Mouse (Mus musculus): ENCODE results near the gene Defb20. TPM values are rescaled to one million over a fixed set of nuclear protein-coding genes. Genes with fewer than 3 reads are reported as not detected.
"Not testable (repeated sequence)": the region's sequence is repeated elsewhere in the genome, so short reads cannot be mapped to it uniquely, and the experiment has no call there.

Defb20 gene
- not detected in 2 replicates for polyA plus RNA-seq (2016; fragmentation: Nextera tagmentation; extraction: Ambion mirVana)

DNA sequence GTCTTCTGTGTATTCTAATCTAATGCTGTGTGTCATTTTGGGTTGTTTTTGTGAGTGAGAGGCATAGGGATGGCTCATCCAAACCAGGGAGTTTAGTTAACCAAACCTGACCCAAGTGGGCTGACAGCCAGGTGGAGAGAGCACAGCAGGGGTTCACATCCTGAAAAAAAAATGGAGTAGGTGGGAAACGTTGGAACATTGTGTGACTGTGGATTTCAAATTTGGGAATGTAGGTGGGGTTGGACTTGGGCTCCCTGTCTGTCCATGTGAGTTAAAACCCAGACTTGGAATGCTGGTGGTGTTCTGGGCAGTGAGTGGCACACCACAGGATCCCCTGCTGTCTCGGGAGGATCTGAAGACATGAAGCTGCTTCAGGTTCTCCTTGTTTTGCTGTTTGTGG lies at the start of gene Defb20:
TSS of gene Defb20 (plus strand) at position 301 of the 400 bp plus-strand sequence.
- Histone ChIP-seq H3K9me3 (no peaks in the 10 kb centered on the region), H3K4me3 (no peak within 1 kb of the TSS)
- WGBS = 55% methylated on average over 2 of the region's 2 CpGs

DNA sequence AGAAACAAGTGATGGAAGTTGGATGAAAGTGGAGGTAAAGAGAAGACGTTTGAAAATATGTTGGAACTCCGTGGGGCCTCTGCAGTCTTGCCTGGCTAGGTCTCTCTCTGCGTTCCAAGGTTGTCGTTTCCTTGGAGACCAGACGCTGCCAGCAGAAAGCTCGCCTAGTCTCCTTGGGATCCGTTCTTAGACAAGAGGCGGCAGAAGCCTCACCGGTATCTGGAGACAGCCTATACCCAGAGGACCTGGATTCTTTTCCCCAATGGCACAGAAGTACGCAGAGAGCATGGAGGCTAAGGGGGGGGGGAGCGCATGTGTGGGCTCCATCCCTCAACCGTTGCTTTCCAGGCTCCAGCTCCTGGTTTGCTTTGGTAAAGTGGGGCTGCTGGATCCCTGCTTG lies 49.4 kb upstream of the Defb20 start:
- 7% methylated on average over 12 of the region's 12 CpGs for WGBS
- no peaks in the 10 kb centered on the region for H3K9me3 ChIP-seq
- H3K4me1 ChIP-seq = peaks cover 13% of the 10 kb centered on the region
- peak overlapping the region; percentile 43 for H3K27ac ChIP-seq
- no peaks in the 10 kb centered on the region for H3K27me3 ChIP-seq (ENCODE audit: insufficient read depth, poor library complexity, severe bottlenecking)
- DNase-seq (ENCODE audit: low spot score) = no peak
- peak overlapping the region; percentile 44 for H3K4me3 ChIP-seq
- H3K36me3 ChIP-seq = no peaks in the 10 kb centered on the region

More for the DNA sequence above, at the start of gene Defb20:
- H3K4me1 ChIP-seq = no peaks in the 10 kb centered on the region
- H3K27me3 ChIP-seq (ENCODE audit: insufficient read depth, poor library complexity, severe bottlenecking) = no peaks in the 10 kb centered on the region
- DNase-seq (ENCODE audit: low spot score) = no peak
- H3K36me3 ChIP-seq = no peaks in the 10 kb centered on the region
- no peak within 1 kb of the TSS for H3K27ac ChIP-seq

DNA sequence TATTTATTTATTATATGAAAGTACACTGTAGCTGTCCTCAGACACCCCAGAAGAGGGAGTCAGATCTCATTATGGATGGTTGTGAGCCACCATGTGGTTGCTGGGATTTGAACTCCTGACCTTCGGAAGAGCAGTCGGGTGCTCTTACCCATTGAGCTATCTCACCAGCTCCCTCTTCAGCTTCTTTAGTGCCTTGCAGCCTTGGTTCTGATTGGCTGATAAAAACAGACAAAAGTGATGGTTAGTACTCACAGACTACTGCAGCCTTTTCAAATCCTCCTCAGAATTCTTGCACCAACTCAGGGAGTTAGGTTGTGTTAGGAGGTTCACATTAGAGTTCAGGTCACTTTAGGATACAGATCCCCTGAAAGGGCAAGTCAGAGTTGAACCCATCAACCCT lies 48.4 kb upstream of the Defb20 start:
- not testable (repeated sequence) for H3K4me3 ChIP-seq; H3K27ac ChIP-seq; H3K27me3 ChIP-seq (ENCODE audit: insufficient read depth, poor library complexity, severe bottlenecking); DNase-seq (ENCODE audit: low spot score); H3K9me3 ChIP-seq; H3K36me3 ChIP-seq
- peaks cover 14% of the 10 kb centered on the region for H3K4me1 ChIP-seq
- WGBS = 90% methylated on average over 2 of the region's 2 CpGs

GRCm38 (mm10) chr2:152436405-152436901 lies 40.4 kb upstream of the Defb20 start:
- DNase-seq (ENCODE audit: low spot score) = peak; percentile 85
- H3K27ac ChIP-seq = peak overlapping the region; percentile 89
- H3K27me3 ChIP-seq (ENCODE audit: insufficient read depth, poor library complexity, severe bottlenecking) = no peaks in the 10 kb centered on the region
- WGBS = 43% methylated on average over 7 of the region's 7 CpGs
- H3K4me1 ChIP-seq = peaks cover 29% of the 10 kb centered on the region
- no peaks in the 10 kb centered on the region for H3K36me3 ChIP-seq
- no peaks in the 10 kb centered on the region for H3K9me3 ChIP-seq
- peak overlapping the region; percentile 58; the same call in 1 of the 2 replicates for H3K4me3 ChIP-seq

DNA sequence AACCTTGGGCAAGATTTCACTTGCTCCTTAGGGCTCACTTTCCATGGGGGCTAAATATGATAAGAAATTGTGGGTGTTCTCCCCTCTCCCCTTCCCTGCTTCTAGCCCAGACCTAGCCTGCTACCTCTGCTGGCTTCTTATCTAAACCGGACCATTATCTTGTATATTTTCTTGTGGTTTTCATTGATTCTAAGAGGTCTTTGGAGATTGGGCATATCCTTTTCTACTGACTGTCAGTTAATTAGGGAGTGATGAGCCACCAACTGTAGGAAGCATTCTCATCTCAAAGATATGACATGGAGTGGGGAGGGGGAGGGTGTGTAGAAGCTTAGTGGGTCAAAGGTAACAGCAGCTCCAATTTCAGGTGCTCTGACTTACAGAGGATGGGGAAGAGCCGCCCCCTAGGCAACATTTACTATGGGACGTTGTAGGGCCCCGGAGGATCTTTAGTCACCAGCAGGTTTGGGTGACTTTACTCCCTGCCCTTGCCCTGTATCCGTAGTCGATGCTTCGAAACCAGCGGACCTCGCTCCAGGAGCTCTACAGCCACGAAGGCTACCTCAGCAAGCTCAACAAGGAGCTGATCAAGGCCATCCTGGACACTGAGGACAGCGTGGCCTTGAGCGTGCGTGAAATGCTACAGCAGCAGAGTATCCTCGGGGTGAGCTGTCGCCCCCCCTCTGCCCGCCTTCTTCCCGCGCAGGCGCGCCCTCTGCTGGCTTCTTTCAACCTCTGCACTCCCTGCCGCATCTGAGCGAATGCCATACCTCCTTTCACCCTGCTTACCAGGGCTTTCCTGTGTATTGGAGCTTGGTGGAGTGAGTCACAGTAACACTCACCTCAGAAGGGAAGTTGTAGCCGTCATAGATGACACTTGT lies 39.6 kb upstream of the Defb20 start:
- peaks cover 29% of the 10 kb centered on the region for H3K4me1 ChIP-seq
- peak; percentile 93 for DNase-seq (ENCODE audit: low spot score)
- WGBS = 2% methylated on average over 23 of the region's 23 CpGs
- H3K36me3 ChIP-seq = no peaks in the 10 kb centered on the region
- peak overlapping the region; percentile 89 for H3K27ac ChIP-seq
- no peaks in the 10 kb centered on the region for H3K9me3 ChIP-seq
- peak overlapping the region; percentile 58 for H3K4me3 ChIP-seq
- no peaks in the 10 kb centered on the region for H3K27me3 ChIP-seq (ENCODE audit: insufficient read depth, poor library complexity, severe bottlenecking)

- no peak for DNase-seq (ENCODE audit: low spot score)
- H3K9me3 ChIP-seq = no peaks in the 10 kb centered on the region
- no peaks in the 10 kb centered on the region for H3K27me3 ChIP-seq (ENCODE audit: insufficient read depth, poor library complexity, severe bottlenecking)
- no peak overlapping the region for H3K27ac ChIP-seq
- H3K4me3 ChIP-seq = no peak overlapping the region
- WGBS = 70% methylated on average over 1 of the region's 1 CpGs
- no peaks in the 10 kb centered on the region for H3K36me3 ChIP-seq
- H3K4me1 ChIP-seq = peaks cover 25% of the 10 kb centered on the region
These were observed 37.9 kb upstream of the Defb20 start for GRCm38 (mm10) chr2:152438963-152439362.

GRCm38 (mm10) chr2:152439833-152440232 lies 37.0 kb upstream of the Defb20 start:
- H3K27ac ChIP-seq = no peak overlapping the region
- no peaks in the 10 kb centered on the region for H3K27me3 ChIP-seq (ENCODE audit: insufficient read depth, poor library complexity, severe bottlenecking)
- no peak overlapping the region for H3K4me3 ChIP-seq
- no peaks in the 10 kb centered on the region for H3K9me3 ChIP-seq
- H3K4me1 ChIP-seq = peaks cover 31% of the 10 kb centered on the region
- no peaks in the 10 kb centered on the region for H3K36me3 ChIP-seq
- 79% methylated on average over 2 of the region's 2 CpGs for WGBS
- no peak for DNase-seq (ENCODE audit: low spot score)

GRCm38 (mm10) chr2:152442322-152442721 lies 34.5 kb upstream of the Defb20 start:
- Histone ChIP-seq H3K4me1 (peaks cover 16% of the 10 kb centered on the region), H3K9me3 (no peaks in the 10 kb centered on the region), H3K36me3 (no peaks in the 10 kb centered on the region), H3K27ac (no peak overlapping the region), H3K4me3 (no peak overlapping the region), H3K27me3 (ENCODE audit: insufficient read depth, poor library complexity, severe bottlenecking) (no peaks in the 10 kb centered on the region)
- no peak for DNase-seq (ENCODE audit: low spot score)
- WGBS = 75% methylated on average over 4 of the region's 4 CpGs

DNA sequence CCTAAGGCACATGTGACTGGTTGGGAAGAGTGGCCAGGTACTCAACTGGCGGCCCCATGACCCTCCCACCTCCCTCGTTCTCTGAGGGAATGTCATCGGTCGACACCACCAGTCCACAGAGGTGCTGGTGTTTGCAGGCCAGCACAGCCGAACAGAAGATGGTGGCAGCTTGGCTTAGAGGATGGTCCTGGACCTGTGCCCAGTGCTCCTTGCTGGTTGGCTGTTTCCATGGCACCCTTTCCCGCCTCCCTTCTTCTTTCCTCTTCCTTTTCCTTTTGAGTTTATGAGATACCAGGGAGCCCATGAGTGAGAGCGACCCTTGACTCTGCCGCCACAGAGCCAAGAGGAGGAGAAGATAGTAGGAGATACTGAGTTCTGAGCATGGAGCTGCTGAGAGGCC lies 33.6 kb upstream of the Defb20 start:
- H3K4me1 ChIP-seq = peaks cover 20% of the 10 kb centered on the region
- H3K27ac ChIP-seq = no peak overlapping the region
- WGBS = 76% methylated on average over 8 of the region's 8 CpGs
- DNase-seq (ENCODE audit: low spot score) = no peak
- no peak overlapping the region for H3K4me3 ChIP-seq
- H3K9me3 ChIP-seq = no peaks in the 10 kb centered on the region
- H3K36me3 ChIP-seq = no peaks in the 10 kb centered on the region
- H3K27me3 ChIP-seq (ENCODE audit: insufficient read depth, poor library complexity, severe bottlenecking) = no peaks in the 10 kb centered on the region

DNA sequence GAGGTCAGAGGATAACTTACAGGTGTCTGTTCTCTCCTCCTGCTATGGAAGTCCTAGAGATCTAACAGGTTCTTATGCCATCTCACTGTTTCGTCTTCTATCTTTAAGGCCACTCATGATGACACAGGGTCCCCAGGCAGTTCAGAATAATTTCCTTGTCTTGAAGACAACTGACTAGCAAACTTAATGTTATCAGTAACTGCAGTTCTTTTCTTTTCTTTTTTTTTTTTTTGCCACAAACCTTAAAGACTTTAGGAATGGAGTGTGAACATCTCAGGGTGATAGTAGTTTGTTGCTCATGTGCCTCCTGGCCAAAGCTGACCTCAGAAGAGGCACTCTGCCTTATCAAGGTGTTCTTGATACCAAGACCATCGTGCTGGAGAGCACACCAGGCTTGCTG lies 30.2 kb upstream of the Defb20 start:
- H3K4me1 ChIP-seq = peaks cover 23% of the 10 kb centered on the region
- no peaks in the 10 kb centered on the region for H3K9me3 ChIP-seq
- no peak for DNase-seq (ENCODE audit: low spot score)
- H3K4me3 ChIP-seq = no peak overlapping the region
- H3K36me3 ChIP-seq = no peaks in the 10 kb centered on the region
- peak overlapping the region; percentile 42; the same call in 1 of the 2 replicates for H3K27ac ChIP-seq
- H3K27me3 ChIP-seq (ENCODE audit: insufficient read depth, poor library complexity, severe bottlenecking) = no peaks in the 10 kb centered on the region
- WGBS = 43% methylated on average over 2 of the region's 2 CpGs

DNA sequence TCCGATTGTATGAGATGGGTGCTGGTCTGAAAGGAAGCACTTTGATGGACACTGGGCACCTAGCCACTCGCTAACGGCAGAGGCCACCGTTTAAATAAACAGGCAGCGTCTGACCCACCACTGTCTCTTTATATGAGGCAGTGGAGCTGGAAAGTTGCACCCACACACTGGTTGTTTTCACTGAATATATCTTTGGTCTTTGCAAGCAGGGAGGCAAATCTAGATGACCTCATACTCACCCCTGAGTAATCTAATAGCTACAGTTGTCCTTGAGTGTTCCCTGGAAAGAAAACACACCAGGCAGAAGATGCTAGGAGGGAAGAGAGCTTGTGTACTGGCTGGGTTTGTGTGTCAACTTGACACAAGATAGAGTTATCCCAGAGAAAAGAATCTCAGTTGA lies 29.4 kb upstream of the Defb20 start:
- Histone ChIP-seq H3K27me3 (ENCODE audit: insufficient read depth, poor library complexity, severe bottlenecking) (0 out of 2 replicates have a peak, but pooled peaks cover 5% of the 10 kb centered on the region), H3K27ac (peak overlapping the region; percentile 42; the same call in 1 of the 2 replicates), H3K36me3 (no peaks in the 10 kb centered on the region), H3K4me1 (peaks cover 23% of the 10 kb centered on the region), H3K9me3 (no peaks in the 10 kb centered on the region), H3K4me3 (no peak overlapping the region)
- 40% methylated on average over 5 of the region's 5 CpGs for whole genome bisulfite sequencing
- no peak for DNase-seq (ENCODE audit: low spot score)

DNA sequence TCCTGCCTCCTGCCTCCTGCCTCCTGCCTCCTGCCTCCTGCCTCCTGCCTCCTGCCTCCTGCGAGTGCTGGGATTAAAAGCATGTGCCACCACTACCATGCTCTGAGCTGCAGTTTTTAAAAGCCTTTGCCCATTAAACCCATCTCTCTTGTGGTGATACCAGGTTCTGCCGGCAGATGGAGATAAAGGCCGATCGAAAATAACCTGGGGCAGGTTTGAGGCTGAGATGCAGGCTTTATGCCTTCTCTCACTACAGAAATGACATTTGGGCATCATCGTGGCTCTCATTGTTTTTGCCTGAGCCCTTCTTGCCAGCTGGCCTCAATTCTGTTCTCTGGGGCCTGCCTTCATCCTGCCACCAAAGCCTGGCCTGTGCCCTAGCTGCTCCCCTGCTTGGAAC lies 26.6 kb upstream of the Defb20 start:
- no peak overlapping the region for H3K4me3 ChIP-seq
- H3K36me3 ChIP-seq = no peaks in the 10 kb centered on the region
- H3K9me3 ChIP-seq = no peaks in the 10 kb centered on the region
- WGBS = 6% methylated on average over 5 of the region's 5 CpGs
- 0 out of 2 replicates have a peak, but pooled peaks cover 9% of the 10 kb centered on the region for H3K27me3 ChIP-seq (ENCODE audit: insufficient read depth, poor library complexity, severe bottlenecking)
- H3K4me1 ChIP-seq = peaks cover 21% of the 10 kb centered on the region
- DNase-seq (ENCODE audit: low spot score) = no peak
- no peak overlapping the region for H3K27ac ChIP-seq

DNA sequence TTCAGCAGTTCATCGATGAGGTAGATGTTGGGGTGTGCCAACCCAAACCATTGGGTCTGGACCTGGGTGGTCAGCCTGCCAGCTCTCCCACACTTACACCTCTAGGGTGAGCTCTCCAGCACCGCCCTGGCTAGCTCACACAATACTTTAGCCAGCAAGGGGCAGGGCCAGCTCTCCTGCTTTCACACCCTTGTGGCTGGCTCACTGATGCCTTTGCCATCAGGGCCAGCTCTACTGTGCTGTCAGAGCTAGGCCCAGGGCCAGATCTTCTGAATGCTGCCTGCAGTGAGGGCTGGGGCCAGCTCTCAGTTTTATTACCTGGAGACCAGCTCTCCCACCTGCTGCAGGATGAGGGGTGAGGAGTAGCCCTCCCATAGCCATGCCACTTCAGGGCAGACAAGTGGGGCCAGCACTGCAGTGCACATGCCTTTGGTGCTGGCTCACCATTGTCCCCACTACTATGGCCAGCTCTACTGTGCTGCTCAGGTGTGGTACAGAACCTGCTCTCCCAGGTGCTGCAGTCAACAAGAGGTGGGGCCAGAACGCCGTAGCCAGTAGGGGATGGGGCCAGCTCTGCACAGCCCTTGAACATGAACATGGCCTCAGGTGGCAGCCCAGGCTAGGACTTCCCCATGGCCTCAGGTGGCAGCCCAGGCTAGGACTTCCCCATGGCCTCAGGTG lies 24.6 kb upstream of the Defb20 start:
- DNase-seq (ENCODE audit: low spot score) = no peak
- Histone ChIP-seq H3K4me3 (no peak overlapping the region), H3K4me1 (peaks cover 16% of the 10 kb centered on the region), H3K36me3 (no peaks in the 10 kb centered on the region), H3K27ac (no peak overlapping the region), H3K27me3 (ENCODE audit: insufficient read depth, poor library complexity, severe bottlenecking) (peaks cover 13% of the 10 kb centered on the region; the same call in 1 of the 2 replicates), H3K9me3 (no peaks in the 10 kb centered on the region)
- WGBS = 75% methylated on average over 4 of the region's 4 CpGs
